Mouse (Mus musculus) kidney, postnatal 25 days (tissue): ENCODE measurements around the gene D130052B06Rik.

Experiments used
- DNase-seq, 2 experiments: peaks; one replicate each; pipeline ENCODE4 v3.0.0; 2021; ENCODE audit warnings: mixed read lengths in 2 of 2

D130052B06Rik gene

GRCm38 (mm10) chr11:33598986-33599385 is at the start of gene D130052B06Rik:
Gene D130052B06Rik (plus strand): TSS chr11:33599302.
- DNase-seq: no peak

GRCm38 (mm10) chr11:33550861-33551560 is 48.1 kb upstream of the D130052B06Rik start:
- DNase-seq: no peak

GRCm38 (mm10) chr11:33554123-33554522 is 45.0 kb upstream of the D130052B06Rik start:
- no peak for DNase-seq

- no peak for DNase-seq
Measured at GRCm38 (mm10) chr11:33563921-33564320, 35.2 kb upstream of the D130052B06Rik start.

- peak in 1 of 2 experiments; percentile 44 for DNase-seq
Measured at GRCm38 (mm10) chr11:33570413-33570812, 28.7 kb upstream of the D130052B06Rik start.

- peak in 1 of 2 experiments; percentile 5 for DNase-seq
Measured at GRCm38 (mm10) chr11:33574944-33575343, 24.2 kb upstream of the D130052B06Rik start.

- DNase-seq: no peak
Measured at GRCm38 (mm10) chr11:33578859-33579258, 20.2 kb upstream of the D130052B06Rik start, which contains the start of gene Gabrp. Gene Gabrp (minus strand): TSS chr11:33578959.

- DNase-seq: no peak
Measured at GRCm38 (mm10) chr11:33579621-33580020, 19.5 kb upstream of the D130052B06Rik start.

GRCm38 (mm10) chr11:33586614-33587013 is 12.5 kb upstream of the D130052B06Rik start:
- DNase-seq: no peak

- DNase-seq: no peak
Measured at GRCm38 (mm10) chr11:33590771-33591170, 8.3 kb upstream of the D130052B06Rik start.

GRCm38 (mm10) chr11:33592826-33593225 is 6.3 kb upstream of the D130052B06Rik start:
- no peak for DNase-seq

GRCm38 (mm10) chr11:33596655-33597054 is 2.4 kb upstream of the D130052B06Rik start:
- DNase-seq: no peak

- DNase-seq: no peak
Measured at GRCm38 (mm10) chr11:33603174-33603573, 4.1 kb downstream of the D130052B06Rik start.

- DNase-seq: no peak
Measured at GRCm38 (mm10) chr11:33607784-33608183, 8.7 kb downstream of the D130052B06Rik start.

- peak; percentile 52 to 67 for DNase-seq
Measured at GRCm38 (mm10) chr11:33614218-33614617, 15.1 kb downstream of the D130052B06Rik start.

GRCm38 (mm10) chr11:33627136-33627742 is 28.1 kb downstream of the D130052B06Rik start:
- no peak for DNase-seq

GRCm38 (mm10) chr11:33637107-33637506 is 38.0 kb downstream of the D130052B06Rik start:
- no peak for DNase-seq

GRCm38 (mm10) chr11:33649358-33649757 is 50.3 kb downstream of the D130052B06Rik start:
- DNase-seq: no peak

GRCm38 (mm10) chr11:33654485-33654884 is 55.4 kb downstream of the D130052B06Rik start:
- no peak for DNase-seq

- DNase-seq: no peak
Measured at GRCm38 (mm10) chr11:33655221-33655620, 56.1 kb downstream of the D130052B06Rik start.

- DNase-seq: no peak
Measured at GRCm38 (mm10) chr11:33655861-33656593, 56.9 kb downstream of the D130052B06Rik start.

- DNase-seq: no peak
Measured at GRCm38 (mm10) chr11:33660016-33660913, 61.2 kb downstream of the D130052B06Rik start.
